Mouse (Mus musculus) midbrain, embryonic 13.5 days (tissue): ENCODE measurements around the gene Pla2g4f. TPM values are rescaled to one million over a fixed set of nuclear protein-coding genes. Genes with fewer than 3 reads are reported as not detected.

Experiments used
- ATAC-seq: fragments of 200-750 bp; cut with Nextera tagmentation; 2 replicates; pipeline ENCODE4 v1.8.0; 2017; ENCODE audit warnings: mild to moderate bottlenecking, moderate TSS enrichment, moderate library complexity
- H3K27ac ChIP-seq: fragments of 300-500 bp; sonication (generic); 2 replicates; pipeline ENCODE4 v1.5.1; 2015; ENCODE audit warnings: inconsistent platforms, mild to moderate bottlenecking, moderate library complexity
- H3K27me3 ChIP-seq: fragments of 300-500 bp; sonication (generic); 2 replicates; pipeline ENCODE4 v1.6.1; 2015; ENCODE audit warnings: mild to moderate bottlenecking, inconsistent platforms
- H3K36me3 ChIP-seq: fragments of 300-500 bp; sonication (generic); 2 replicates; pipeline ENCODE4 v1.6.1; 2015; ENCODE audit warnings: mild to moderate bottlenecking, inconsistent platforms
- H3K4me1 ChIP-seq: fragments of 300-500 bp; sonication (generic); replicated peaks from 2 replicates; pipeline ENCODE4 v1.6.1; 2015; ENCODE audit warnings: inconsistent platforms
- H3K4me2 ChIP-seq: fragments of 300-500 bp; sonication (generic); replicated peaks from 2 replicates; pipeline ENCODE4 v1.6.1; 2015; ENCODE audit warnings: moderate library complexity, mild to moderate bottlenecking, inconsistent platforms
- H3K4me3 ChIP-seq: fragments of 300-500 bp; sonication (generic); replicated peaks from 2 replicates; pipeline ENCODE4 v1.5.1; 2015; ENCODE audit warnings: mild to moderate bottlenecking, inconsistent platforms
- H3K9ac ChIP-seq: fragments of 300-500 bp; sonication (generic); replicated peaks from 2 replicates; pipeline ENCODE4 v1.6.1; 2015; ENCODE audit warnings: mild to moderate bottlenecking, inconsistent platforms
- H3K9me3 ChIP-seq: fragments of 300-500 bp; sonication (generic); 2 replicates; pipeline ENCODE4 v1.6.1; 2016; ENCODE audit warnings: mild to moderate bottlenecking, inconsistent platforms
- WGBS: fragments of 180-500 bp; shearing (Covaris S2); methylation state at CpG from one replicate; pipeline ENCODE4 v1.1.7; 2015; 5-methylcytosine and 5-hydroxymethylcytosine counted together
- polyA plus RNA-seq: library from polyadenylated mRNA; unstranded; fragments of >200 nt; fragmentation: Nextera tagmentation; extraction: Ambion mirVana; gene quantifications from 2 replicates; pipeline ENCODE4 v1.2.1, GENCODE M21; 2015

The Pla2g4f gene
- polyA plus RNA-seq, 1 experiment from 2014 or later = not detected

DNA sequence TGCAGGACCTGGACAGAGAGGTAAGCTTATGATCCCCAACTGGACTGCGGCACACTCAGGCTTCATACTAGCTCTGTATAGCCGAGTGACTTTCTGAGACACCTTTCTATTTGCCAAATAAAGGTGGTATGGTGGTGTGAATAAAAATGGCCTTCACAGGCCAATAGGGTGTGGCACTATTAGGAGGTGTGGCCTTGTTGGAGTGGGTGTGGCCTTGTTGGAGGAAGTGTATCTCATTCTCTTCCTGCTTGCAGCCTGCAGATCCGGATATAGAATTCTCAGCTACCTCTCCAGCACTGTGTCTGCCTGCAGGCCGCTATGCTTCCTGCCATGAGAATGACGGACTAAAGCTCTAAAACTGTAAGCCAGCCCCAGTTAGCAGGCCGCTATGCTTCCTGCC lies 12.9 kb downstream of the Pla2g4f start:
- no peak for ATAC-seq

DNA sequence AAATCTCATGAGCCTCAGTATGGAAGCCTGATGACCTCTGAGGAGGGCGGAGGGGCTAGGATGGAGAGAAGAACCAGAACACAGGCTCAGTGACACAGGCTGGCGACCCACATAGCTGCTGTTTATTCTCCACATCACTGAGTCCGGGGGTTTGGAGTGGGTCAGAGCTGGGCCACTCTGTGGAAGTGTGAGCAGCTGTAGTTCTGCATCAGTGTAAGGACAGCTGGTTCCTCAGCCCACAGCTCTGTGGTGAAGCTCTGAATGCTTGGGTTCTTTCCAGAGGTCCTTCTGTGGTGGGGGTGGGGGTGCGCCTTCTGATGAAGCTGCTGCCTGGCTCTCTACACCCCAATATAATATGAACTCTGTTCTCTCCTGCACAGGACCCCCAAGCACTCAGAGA lies 14.1 kb downstream of the Pla2g4f start:
- Histone ChIP-seq H3K27ac (no peak overlapping the region), H3K27me3 (no peaks in the 10 kb centered on the region), H3K4me1 (no peaks in the 10 kb centered on the region), H3K9me3 (no peaks in the 10 kb centered on the region), H3K4me2 (no peak overlapping the region), H3K4me3 (no peak overlapping the region), H3K9ac (no peak overlapping the region), H3K36me3 (no peaks in the 10 kb centered on the region)
- 85% methylated on average over 4 of the region's 4 CpGs for WGBS
- ATAC-seq = no peak

More for the DNA sequence above, 12.9 kb downstream of the Pla2g4f start:
- no peaks in the 10 kb centered on the region for H3K36me3 ChIP-seq
- no peak overlapping the region for H3K4me3 ChIP-seq
- WGBS = 92% methylated on average over 6 of the region's 6 CpGs
- H3K4me2 ChIP-seq = no peak overlapping the region
- no peaks in the 10 kb centered on the region for H3K27me3 ChIP-seq
- no peaks in the 10 kb centered on the region for H3K9me3 ChIP-seq
- H3K27ac ChIP-seq = no peak overlapping the region
- no peaks in the 10 kb centered on the region for H3K4me1 ChIP-seq
- no peak overlapping the region for H3K9ac ChIP-seq

DNA sequence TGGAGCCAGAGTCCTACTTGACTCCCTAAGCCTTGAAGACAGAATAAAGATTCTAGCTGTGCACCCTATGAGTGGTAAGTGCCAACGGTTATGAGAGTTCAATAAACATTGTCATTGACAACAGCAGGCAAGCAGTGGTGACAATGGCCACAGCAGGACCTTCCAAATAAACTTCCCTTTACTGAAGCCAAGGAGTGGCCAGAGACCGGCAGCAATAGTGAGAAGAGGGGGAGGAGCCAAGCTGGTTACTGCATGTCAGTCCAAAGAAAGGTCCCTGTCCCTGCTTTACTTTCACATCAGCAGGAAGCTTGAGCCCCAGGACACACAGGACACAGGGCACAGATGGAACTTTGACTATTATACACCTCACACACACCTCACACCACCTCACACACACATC lies 17.8 kb downstream of the Pla2g4f start:
- 9% methylated on average over 2 of the region's 2 CpGs for WGBS
- H3K4me3 ChIP-seq = no peak overlapping the region
- no peak overlapping the region for H3K9ac ChIP-seq
- no peak overlapping the region for H3K4me2 ChIP-seq
- no peaks in the 10 kb centered on the region for H3K9me3 ChIP-seq
- no peaks in the 10 kb centered on the region for H3K36me3 ChIP-seq
- no peaks in the 10 kb centered on the region for H3K4me1 ChIP-seq
- H3K27ac ChIP-seq = no peak overlapping the region
- ATAC-seq = no peak
- no peaks in the 10 kb centered on the region for H3K27me3 ChIP-seq

DNA sequence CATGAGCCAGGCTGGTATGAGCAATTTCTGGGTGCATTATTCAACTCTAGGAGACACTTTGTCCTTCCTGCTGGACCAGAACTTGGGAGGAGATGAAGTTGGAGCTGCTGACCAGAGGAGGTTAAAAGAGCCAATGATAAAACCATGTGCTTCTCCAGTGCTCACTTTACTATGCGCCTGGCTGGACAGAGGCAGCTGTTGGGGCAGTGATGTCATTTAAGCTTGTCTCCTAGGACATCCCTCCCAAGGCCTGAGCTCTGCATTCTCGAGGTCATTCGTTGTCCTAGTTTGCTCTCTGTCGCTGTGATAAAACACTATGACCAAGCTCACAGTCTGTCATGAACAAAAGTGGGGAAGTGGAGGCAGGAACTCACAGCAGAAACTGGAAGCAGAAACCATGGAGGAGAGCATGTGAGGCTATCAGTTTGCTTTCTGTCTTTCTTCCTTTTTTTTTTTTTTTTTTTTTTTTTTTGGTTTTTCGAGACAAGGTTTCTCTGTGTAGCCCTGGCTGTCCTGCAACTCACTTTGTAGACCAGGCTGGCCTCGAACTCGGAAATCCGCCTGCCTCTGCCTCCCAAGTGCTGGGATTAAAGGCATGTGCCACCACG lies 22.4 kb downstream of the Pla2g4f start:
- Histone ChIP-seq H3K36me3 (no peaks in the 10 kb centered on the region), H3K27me3 (no peaks in the 10 kb centered on the region), H3K9ac (no peak overlapping the region), H3K4me2 (no peak overlapping the region), H3K4me3 (no peak overlapping the region), H3K4me1 (no peaks in the 10 kb centered on the region), H3K9me3 (no peaks in the 10 kb centered on the region), H3K27ac (no peak overlapping the region)
- no peak for ATAC-seq
- 92% methylated on average over 8 of the region's 9 CpGs for WGBS

DNA sequence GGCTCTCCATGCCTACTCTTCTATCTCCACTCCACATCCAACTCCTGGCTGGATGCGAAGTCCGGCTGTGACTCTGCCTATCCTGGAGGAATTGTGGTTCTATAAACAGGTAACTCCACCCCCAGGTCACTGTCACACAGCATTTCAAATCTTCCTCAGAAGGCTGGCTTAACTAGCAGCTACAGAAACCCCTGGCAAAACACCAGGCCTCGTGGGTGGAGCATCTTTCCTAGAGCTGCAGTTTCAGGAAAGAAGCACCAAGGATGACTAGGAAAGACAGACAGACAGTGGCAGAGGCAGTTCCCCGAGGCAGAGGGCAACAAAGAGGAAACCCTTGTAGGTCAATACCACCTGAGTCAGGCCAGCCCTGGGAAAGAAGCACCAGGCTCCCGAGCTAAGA lies 25.0 kb downstream of the Pla2g4f start, which contains the start of gene Pla2g4d:
TSS of gene Pla2g4d (minus strand) at position 203 of the 400 bp plus-strand sequence.
- Histone ChIP-seq H3K27me3 (no peaks in the 10 kb centered on the region), H3K4me3 (no peak within 1 kb of the TSS), H3K9me3 (no peaks in the 10 kb centered on the region), H3K4me2 (no peak within 1 kb of the TSS), H3K9ac (no peak within 1 kb of the TSS), H3K36me3 (no peaks in the 10 kb centered on the region), H3K27ac (no peak within 1 kb of the TSS), H3K4me1 (no peaks in the 10 kb centered on the region)
- no peak for ATAC-seq
- WGBS = 72% methylated on average over 5 of the region's 5 CpGs

DNA sequence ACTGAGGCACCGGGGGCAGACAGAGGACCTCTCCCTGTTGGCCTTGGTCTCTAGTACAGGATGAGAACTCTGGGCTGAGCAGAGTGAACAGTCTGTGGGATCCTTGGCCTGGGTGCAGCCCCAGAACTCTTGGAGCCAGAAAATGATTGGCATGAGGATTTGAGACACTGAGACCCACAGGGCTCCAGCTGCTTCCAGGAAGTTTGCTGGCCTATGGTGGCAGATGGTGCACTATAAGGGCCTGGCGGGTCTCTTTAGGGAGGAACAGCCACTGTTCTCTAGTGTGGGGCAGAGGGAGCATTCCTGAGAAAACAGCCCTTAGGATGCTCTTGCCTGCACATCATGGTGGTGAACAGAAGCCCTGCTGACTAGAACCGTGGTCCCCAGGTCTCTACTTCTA lies 25.6 kb downstream of the Pla2g4f start:
- H3K36me3 ChIP-seq = no peaks in the 10 kb centered on the region
- WGBS = 86% methylated on average over 3 of the region's 3 CpGs
- no peak overlapping the region for H3K4me3 ChIP-seq
- H3K9me3 ChIP-seq = no peaks in the 10 kb centered on the region
- no peak for ATAC-seq
- no peak overlapping the region for H3K4me2 ChIP-seq
- no peak overlapping the region for H3K9ac ChIP-seq
- H3K27ac ChIP-seq = no peak overlapping the region
- H3K4me1 ChIP-seq = no peaks in the 10 kb centered on the region
- no peaks in the 10 kb centered on the region for H3K27me3 ChIP-seq

DNA sequence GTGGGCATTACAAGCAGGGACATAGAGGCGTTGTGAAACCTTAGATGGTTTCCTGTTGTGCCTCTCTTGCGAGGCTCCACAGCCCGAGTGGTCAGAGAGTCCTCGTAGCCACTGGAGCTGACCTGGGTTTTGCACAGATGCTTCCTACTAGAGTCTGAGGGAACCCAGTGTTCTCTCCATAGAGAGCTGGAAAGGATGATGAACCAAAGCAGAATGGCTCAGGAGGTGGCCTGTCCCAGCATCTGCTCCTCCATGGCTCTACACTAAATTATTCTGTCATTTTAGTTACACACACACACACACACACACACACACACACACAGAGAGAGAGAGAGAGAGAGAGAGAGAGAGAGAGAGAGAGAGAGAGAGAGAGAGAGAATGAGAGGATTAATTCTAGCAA lies 28.3 kb downstream of the Pla2g4f start:
- H3K36me3 ChIP-seq = no peaks in the 10 kb centered on the region
- H3K4me1 ChIP-seq = no peaks in the 10 kb centered on the region
- WGBS = 80% methylated on average over 4 of the region's 4 CpGs
- ATAC-seq = no peak
- H3K27me3 ChIP-seq = no peaks in the 10 kb centered on the region
- no peak overlapping the region for H3K4me2 ChIP-seq
- H3K9me3 ChIP-seq = no peaks in the 10 kb centered on the region
- H3K9ac ChIP-seq = no peak overlapping the region
- H3K27ac ChIP-seq = no peak overlapping the region
- H3K4me3 ChIP-seq = no peak overlapping the region

DNA sequence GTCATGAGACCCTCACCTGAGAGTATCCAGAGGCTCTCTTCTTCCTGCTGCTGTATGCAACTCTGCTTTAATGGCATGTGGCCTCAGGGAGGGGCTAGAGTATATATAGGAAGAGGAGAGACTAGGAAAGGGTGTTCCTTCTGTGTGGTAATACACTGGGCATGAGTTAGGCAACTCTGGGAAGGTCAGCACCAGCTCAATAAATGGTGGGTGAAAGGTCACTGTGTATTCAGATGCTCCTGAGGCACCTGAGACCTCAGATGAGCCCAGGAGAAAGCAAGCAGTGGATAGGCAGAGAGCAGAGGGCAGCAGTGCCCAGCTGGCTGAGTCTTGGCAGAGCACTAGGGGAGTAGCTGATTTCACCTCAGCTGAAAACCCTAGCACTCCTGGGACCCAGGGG lies 29.3 kb downstream of the Pla2g4f start:
- Histone ChIP-seq H3K4me2 (no peak overlapping the region), H3K9me3 (no peaks in the 10 kb centered on the region), H3K9ac (no peak overlapping the region), H3K4me3 (no peak overlapping the region), H3K27me3 (no peaks in the 10 kb centered on the region), H3K27ac (no peak overlapping the region), H3K36me3 (no peaks in the 10 kb centered on the region), H3K4me1 (no peaks in the 10 kb centered on the region)
- ATAC-seq = no peak

DNA sequence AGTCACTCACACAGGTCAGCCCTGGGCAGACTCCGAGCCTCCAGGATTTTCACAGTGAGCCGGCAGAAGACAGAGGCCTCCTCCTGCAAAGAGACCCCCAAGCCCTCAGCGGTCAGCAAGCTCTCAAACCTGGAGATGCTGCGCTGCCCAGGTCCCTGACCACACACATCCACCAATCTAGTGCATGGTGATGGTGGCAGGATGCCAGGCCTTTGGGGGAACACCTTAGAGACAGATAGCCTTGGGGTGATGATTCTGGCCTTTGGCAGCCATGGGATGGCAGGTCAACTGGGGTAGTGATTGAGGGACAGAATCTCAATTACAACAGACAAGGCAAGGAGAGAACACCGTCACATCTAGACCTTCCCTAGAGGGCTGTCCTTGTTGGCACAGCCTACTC lies 29.9 kb downstream of the Pla2g4f start:
- 81% methylated on average over 5 of the region's 5 CpGs for WGBS
- H3K36me3 ChIP-seq = no peaks in the 10 kb centered on the region
- no peak overlapping the region for H3K9ac ChIP-seq
- H3K27ac ChIP-seq = no peak overlapping the region
- H3K9me3 ChIP-seq = no peaks in the 10 kb centered on the region
- ATAC-seq = no peak
- no peak overlapping the region for H3K4me3 ChIP-seq
- H3K4me1 ChIP-seq = no peaks in the 10 kb centered on the region
- H3K27me3 ChIP-seq = no peaks in the 10 kb centered on the region
- H3K4me2 ChIP-seq = no peak overlapping the region

DNA sequence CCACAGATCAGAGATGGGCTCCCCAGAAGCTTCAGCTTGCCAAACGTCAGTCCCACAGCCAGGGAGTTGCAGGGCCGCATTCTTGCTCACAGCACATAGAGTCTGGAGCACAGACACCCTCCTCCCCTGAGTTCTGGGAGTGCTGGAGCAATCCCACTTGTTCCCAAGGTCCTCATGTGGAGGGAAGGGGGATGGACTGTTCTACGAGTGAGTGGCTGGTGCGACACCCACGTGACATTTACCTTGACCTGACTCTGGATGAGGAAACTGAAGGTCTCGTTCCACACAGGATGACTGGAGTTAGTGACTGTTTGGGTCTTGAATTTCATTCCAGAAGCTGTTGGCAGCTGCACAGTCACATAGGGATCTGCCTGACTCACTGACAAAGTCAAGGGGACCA lies 30.4 kb downstream of the Pla2g4f start:
- no peak overlapping the region for H3K9ac ChIP-seq
- H3K4me1 ChIP-seq = no peaks in the 10 kb centered on the region
- no peaks in the 10 kb centered on the region for H3K36me3 ChIP-seq
- ATAC-seq = no peak
- no peaks in the 10 kb centered on the region for H3K9me3 ChIP-seq
- no peak overlapping the region for H3K4me2 ChIP-seq
- no peak overlapping the region for H3K4me3 ChIP-seq
- 64% methylated on average over 6 of the region's 6 CpGs for WGBS
- H3K27ac ChIP-seq = no peak overlapping the region
- no peaks in the 10 kb centered on the region for H3K27me3 ChIP-seq

DNA sequence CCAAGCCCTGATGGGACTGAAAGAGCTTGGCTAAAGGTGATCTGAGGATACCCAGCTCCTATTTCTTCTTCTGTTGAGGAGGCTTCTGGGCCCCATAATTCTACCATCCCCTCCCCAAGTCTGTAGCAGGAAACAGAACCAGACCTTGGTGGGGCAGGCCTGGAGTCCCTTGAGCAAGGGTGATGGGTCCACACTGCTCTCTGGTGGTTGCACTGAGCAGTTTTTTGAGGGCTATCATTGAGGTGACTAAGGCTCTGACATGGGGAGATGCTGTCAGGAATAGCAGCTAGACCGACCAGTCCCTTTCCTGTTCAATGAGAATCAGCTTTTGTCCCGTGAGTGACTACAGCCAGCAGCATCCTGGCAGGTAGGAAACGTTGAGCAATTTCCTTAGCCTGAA lies 32.7 kb downstream of the Pla2g4f start:
- ATAC-seq = no peak

DNA sequence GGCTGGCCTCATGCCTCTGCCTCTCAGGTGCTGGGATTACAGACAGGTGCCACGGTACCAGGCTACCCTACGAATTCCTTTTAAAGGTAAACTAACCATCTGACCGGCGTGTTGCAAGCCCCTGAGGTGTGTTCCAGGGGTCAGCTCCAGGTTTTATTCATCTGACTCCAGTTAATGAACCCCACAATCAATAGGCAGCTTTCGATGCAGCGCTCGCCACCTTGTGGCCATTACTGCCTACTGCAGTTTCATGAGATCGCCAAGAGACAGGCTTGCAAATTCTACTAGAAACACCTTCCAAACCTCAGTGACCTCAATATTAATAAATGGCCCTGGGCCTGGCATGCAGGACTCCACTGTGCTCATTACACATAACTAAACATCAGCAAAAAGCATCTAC lies 34.0 kb downstream of the Pla2g4f start:
- WGBS = 17% methylated on average over 8 of the region's 8 CpGs
- Histone ChIP-seq H3K4me1 (no peaks in the 10 kb centered on the region), H3K4me3 (no peak overlapping the region), H3K36me3 (no peaks in the 10 kb centered on the region), H3K27ac (no peak overlapping the region), H3K9me3 (no peaks in the 10 kb centered on the region), H3K27me3 (no peaks in the 10 kb centered on the region), H3K9ac (no peak overlapping the region), H3K4me2 (no peak overlapping the region)
- ATAC-seq = peak; percentile 43; the same call in 1 of the 2 replicates

More for the DNA sequence above, 32.7 kb downstream of the Pla2g4f start:
- Histone ChIP-seq H3K27me3 (no peaks in the 10 kb centered on the region), H3K4me3 (no peak overlapping the region), H3K4me2 (no peak overlapping the region), H3K9ac (no peak overlapping the region), H3K9me3 (no peaks in the 10 kb centered on the region), H3K36me3 (no peaks in the 10 kb centered on the region), H3K4me1 (no peaks in the 10 kb centered on the region), H3K27ac (no peak overlapping the region)
- 63% methylated on average over 3 of the region's 3 CpGs for whole genome bisulfite sequencing

DNA sequence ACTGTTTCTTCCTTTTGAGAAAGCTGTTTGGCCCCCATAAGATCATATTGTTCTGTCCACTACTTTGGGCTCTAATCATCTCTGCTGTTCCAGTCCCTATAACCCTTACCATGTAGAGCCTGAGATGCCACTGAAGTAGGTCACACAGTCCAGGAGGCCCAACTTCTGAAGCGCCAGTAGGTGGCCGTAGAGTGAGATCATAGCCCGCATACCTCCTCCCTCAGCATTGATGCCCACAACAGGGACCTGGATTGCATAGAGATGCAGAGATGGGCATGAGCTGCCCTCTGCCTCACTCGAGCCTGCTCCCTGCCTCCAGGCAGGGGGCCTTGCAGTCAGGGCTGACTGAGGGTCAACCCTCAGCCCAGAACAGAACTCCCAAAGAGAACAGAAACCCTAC lies 37.0 kb downstream of the Pla2g4f start:
- ATAC-seq = no peak
- Histone ChIP-seq H3K27me3 (no peaks in the 10 kb centered on the region), H3K27ac (no peak overlapping the region), H3K9me3 (no peaks in the 10 kb centered on the region), H3K36me3 (no peaks in the 10 kb centered on the region), H3K9ac (no peak overlapping the region), H3K4me3 (no peak overlapping the region), H3K4me2 (no peak overlapping the region), H3K4me1 (no peaks in the 10 kb centered on the region)
- 77% methylated on average over 4 of the region's 4 CpGs for WGBS
